Comparison of ENCODE assay signal across 8 mouse cellular contexts in genomic region chr7:100159105-100159841, GRCm38 (mm10). TPM values are rescaled to one million over a fixed set of nuclear protein-coding genes. Genes with fewer than 3 reads are reported as not detected.
DNase-seq lines count a peak whose midpoint lies in the region; ATAC-seq and TF ChIP-seq lines count a peak whose summit lies in the region.

Gene Lipt2, plus strand, starts transcription at chr7:100159277.

- no peaks in the 10 kb centered on the region for H3K27me3 ChIP-seq in C2C12 (ENCODE audit: control insufficient read depth, insufficient read depth, insufficient read length)
- peaks cover under 1% of the 10 kb centered on the region; the same call in 1 of the 2 replicates for H3K27me3 ChIP-seq in erythroblast, embryonic 14.5 days (ENCODE audit: control insufficient read depth)
- no peaks in the 10 kb centered on the region; the same call in 1 of the 2 replicates for H3K27me3 ChIP-seq in heart, embryonic 12.5 days (replicated peaks)
- H3K27me3 ChIP-seq in kidney, postnatal 0 days (ENCODE audit: insufficient read depth, low read length), result no peaks in the 10 kb centered on the region
- no peaks in the 10 kb centered on the region for H3K27me3 ChIP-seq in liver, embryonic 11.5 days (replicated peaks; ENCODE audit: control insufficient read depth, insufficient read depth, low read length)
- H3K27me3 ChIP-seq in stomach, embryonic 14.5 days (ENCODE audit: control insufficient read depth, insufficient read depth, low read length), result no peaks in the 10 kb centered on the region

- no peaks in the 10 kb centered on the region for H3K79me2 ChIP-seq in C2C12 (ENCODE audit: control insufficient read depth, insufficient read depth)

- peak within 1 kb of the TSS; percentile 95 for H3K27ac ChIP-seq in heart, embryonic 12.5 days (ENCODE audit: poor library complexity, severe bottlenecking)
- H3K27ac ChIP-seq in kidney, postnatal 0 days, result peak within 1 kb of the TSS; percentile 99
- peak within 1 kb of the TSS; percentile 84 for H3K27ac ChIP-seq in liver, embryonic 11.5 days (ENCODE audit: low read depth, low read length)
- H3K27ac ChIP-seq in stomach, embryonic 14.5 days (ENCODE audit: low read length), result peak within 1 kb of the TSS; percentile 98

- under 1% methylated on average over 76 of the region's 78 CpGs for WGBS in heart, embryonic 12.5 days
- under 1% methylated on average over 71 of the region's 78 CpGs for WGBS in kidney, postnatal 0 days
- under 1% methylated on average over 78 of the region's 78 CpGs for WGBS in liver, embryonic 11.5 days
- WGBS in stomach, embryonic 14.5 days, result under 1% methylated on average over 78 of the region's 78 CpGs

- H3K79me3 ChIP-seq in C2C12 (ENCODE audit: low read depth), result no peaks in the 10 kb centered on the region

- H3K9ac ChIP-seq in heart, embryonic 12.5 days, result peak within 1 kb of the TSS; percentile 90
- H3K9ac ChIP-seq in kidney, postnatal 0 days (ENCODE audit: low read depth, low read length), result peak within 1 kb of the TSS; percentile 90
- H3K9ac ChIP-seq in liver, embryonic 11.5 days (ENCODE audit: low read depth, low read length), result peak within 1 kb of the TSS; percentile 83
- H3K9ac ChIP-seq in stomach, embryonic 14.5 days (replicated peaks; ENCODE audit: low read depth, low read length), result peak within 1 kb of the TSS; percentile 92

- H3ac ChIP-seq in C2C12 (ENCODE audit: control insufficient read depth, insufficient read length, low read depth), result peak within 1 kb of the TSS; percentile 76

- peak; percentile 32 for TF ChIP-seq CTCF in C2C12 (IDR thresholded peaks at IDR 0.05; ENCODE audit: control insufficient read depth, insufficient read depth, insufficient read length)
- TF ChIP-seq CTCF in brain, embryonic 14.5 days (IDR thresholded peaks at IDR 0.05; ENCODE audit: borderline replicate concordance, extremely low read depth, insufficient read depth, insufficient read length), result no peak
- TF ChIP-seq CTCF in kidney, postnatal 0 days (IDR thresholded peaks at IDR 0.05; ENCODE audit: low read depth), result peak; percentile 36; the same call in 1 of the 2 replicates

- TF ChIP-seq POLR2A in brain, embryonic 14.5 days (IDR thresholded peaks at IDR 0.05; ENCODE audit: borderline replicate concordance, extremely low read depth, insufficient read depth, insufficient read length, poor library complexity, severe bottlenecking), result peak; percentile 62

- peak; percentile 95 for DNase-seq in brain, embryonic 14.5 days (ENCODE audit: low read depth)
- DNase-seq in kidney, postnatal 0 days (ENCODE audit: low spot score), result peak; percentile 92
- DNase-seq in liver, embryonic 11.5 days (ENCODE audit: low spot score), result peak; percentile 86
- DNase-seq in naive thymus-derived CD4-positive, alpha-beta T cell, adult 2 months (ENCODE audit: low read depth), result peak; percentile 90

- H3K4me1 ChIP-seq in erythroblast, embryonic 14.5 days (ENCODE audit: control insufficient read depth), result peaks cover 14% of the 10 kb centered on the region
- H3K4me1 ChIP-seq in heart, embryonic 12.5 days (replicated peaks), result 0 out of 2 replicates have a peak, but pooled peaks cover 6% of the 10 kb centered on the region
- peaks cover 6% of the 10 kb centered on the region; the same call in 1 of the 2 replicates for H3K4me1 ChIP-seq in kidney, postnatal 0 days (replicated peaks; ENCODE audit: insufficient read depth, low read length)
- H3K4me1 ChIP-seq in liver, embryonic 11.5 days (replicated peaks; ENCODE audit: control insufficient read depth, insufficient read depth, low read length), result peaks cover 7% of the 10 kb centered on the region; the same call in 1 of the 2 replicates
- H3K4me1 ChIP-seq in stomach, embryonic 14.5 days (ENCODE audit: control insufficient read depth, insufficient read depth, low read length), result peaks cover 6% of the 10 kb centered on the region; the same call in 1 of the 2 replicates

- peak within 1 kb of the TSS; percentile 91 for H3K4me2 ChIP-seq in heart, embryonic 12.5 days
- H3K4me2 ChIP-seq in kidney, postnatal 0 days (ENCODE audit: low read length), result peak within 1 kb of the TSS; percentile 99
- peak within 1 kb of the TSS; percentile 83 for H3K4me2 ChIP-seq in liver, embryonic 11.5 days
- peak within 1 kb of the TSS; percentile 76 for H3K4me2 ChIP-seq in stomach, embryonic 14.5 days (replicated peaks; ENCODE audit: low read depth, low read length)

- H3K36me3 ChIP-seq in C2C12 (ENCODE audit: control insufficient read depth, insufficient read depth), result no peaks in the 10 kb centered on the region
- no peaks in the 10 kb centered on the region for H3K36me3 ChIP-seq in erythroblast, embryonic 14.5 days (ENCODE audit: control insufficient read depth)
- H3K36me3 ChIP-seq in heart, embryonic 12.5 days, result no peaks in the 10 kb centered on the region
- peaks cover 5% of the 10 kb centered on the region; the same call in 1 of the 2 replicates for H3K36me3 ChIP-seq in kidney, postnatal 0 days (ENCODE audit: insufficient read depth, low read length)
- H3K36me3 ChIP-seq in liver, embryonic 11.5 days (ENCODE audit: control insufficient read depth, insufficient read depth, low read length), result no peaks in the 10 kb centered on the region
- H3K36me3 ChIP-seq in stomach, embryonic 14.5 days (ENCODE audit: control insufficient read depth, insufficient read depth, low read length), result no peaks in the 10 kb centered on the region

- H3K4me3 ChIP-seq in C2C12 (ENCODE audit: insufficient read depth, poor library complexity, severe bottlenecking), result peak within 1 kb of the TSS; percentile 40
- peak within 1 kb of the TSS; percentile 82 for H3K4me3 ChIP-seq in erythroblast, embryonic 14.5 days (replicated peaks)
- peak within 1 kb of the TSS; percentile 86 for H3K4me3 ChIP-seq in heart, embryonic 12.5 days
- H3K4me3 ChIP-seq in kidney, postnatal 0 days (replicated peaks; ENCODE audit: low read depth, low read length), result peak within 1 kb of the TSS; percentile 84
- peak within 1 kb of the TSS; percentile 79 for H3K4me3 ChIP-seq in liver, embryonic 11.5 days (ENCODE audit: low read depth, low read length)
- H3K4me3 ChIP-seq in stomach, embryonic 14.5 days (ENCODE audit: low read depth, low read length), result peak within 1 kb of the TSS; percentile 91

- peak; percentile 97 for ATAC-seq in heart, embryonic 12.5 days (ENCODE audit: insufficient number of reproducible peaks, low FRiP score)
- peak; percentile 96 for ATAC-seq in kidney, postnatal 0 days (replicated peaks; ENCODE audit: low FRiP score, low read depth)
- peak; percentile 97 for ATAC-seq in liver, embryonic 11.5 days (replicated peaks; ENCODE audit: low FRiP score)
- ATAC-seq in stomach, embryonic 14.5 days (ENCODE audit: insufficient number of reproducible peaks, insufficient read depth, low FRiP score, low read depth), result peak; percentile 94

- no peaks in the 10 kb centered on the region for H3K9me3 ChIP-seq in erythroblast, embryonic 14.5 days (ENCODE audit: control insufficient read depth, low read length)
- H3K9me3 ChIP-seq in heart, embryonic 12.5 days (replicated peaks), result no peaks in the 10 kb centered on the region
- no peaks in the 10 kb centered on the region for H3K9me3 ChIP-seq in kidney, postnatal 0 days (replicated peaks; ENCODE audit: low read length)
- H3K9me3 ChIP-seq in liver, embryonic 11.5 days (ENCODE audit: control insufficient read depth, low read length), result no peaks in the 10 kb centered on the region
- no peaks in the 10 kb centered on the region for H3K9me3 ChIP-seq in stomach, embryonic 14.5 days (ENCODE audit: control insufficient read depth, low read depth, low read length)

TF ChIP-seq in C2C12, 6 proteins besides CTCF, POLR2A, EP300 and RAD21:
- peak; percentile 45 for TF ChIP-seq USF1 (IDR thresholded peaks at IDR 0.05; ENCODE audit: low read depth)
- no peak for TF ChIP-seq FOSL1 (IDR thresholded peaks at IDR 0.05; ENCODE audit: insufficient read depth, low read length, poor library complexity, severe bottlenecking)

RNA-seq across cellular contexts. Expression of gene Lipt2, which starts in this region (rescaled TPM):
- polyA plus RNA-seq in C2C12 (2012; fragmentation: generic; extraction: Trizol), result 5.6 TPM
- 10.6 and 14.0 TPM in 2 replicates for polyA plus RNA-seq in brain, embryonic 14.5 days (2012; rRNA removed)
- polyA plus RNA-seq in erythroblast, embryonic 14.5 days (2012), result 0.02 and 0.13 TPM in 2 replicates
- 12.1 and 12.9 TPM in 2 replicates for polyA plus RNA-seq in heart, embryonic 12.5 days (2016; fragmentation: Nextera tagmentation; extraction: Ambion mirVana)
- 19.7 and 20.1 TPM in 2 replicates for polyA plus RNA-seq in kidney, postnatal 0 days (2015; fragmentation: Nextera tagmentation; extraction: Ambion mirVana)
- polyA plus RNA-seq in liver, embryonic 11.5 days (2014; fragmentation: Nextera tagmentation; extraction: Ambion mirVana), result 18.1 and 19.0 TPM in 2 replicates
- polyA plus RNA-seq in stomach, embryonic 14.5 days (2014; fragmentation: Nextera tagmentation; extraction: Ambion mirVana), result 23.6 and 25.7 TPM in 2 replicates

Comparison
In these comparisons a context has a peak if more than half of its experiments do, and no peak if none do; other contexts are left out.
1. Peak in every context shown above with its lines: DNase-seq, ATAC-seq, H3K4me3 ChIP-seq and H3K27ac ChIP-seq.
2. H3K4me3 ChIP-seq: peak in every context shown above with its lines; median percentile 91 in stomach, embryonic 14.5 days; 86 in heart, embryonic 12.5 days; 84 in kidney, postnatal 0 days; 82 in erythroblast, embryonic 14.5 days; 79 in liver, embryonic 11.5 days; 40 in C2C12.